Mouse (Mus musculus) urinary bladder, postnatal 25 days (tissue): ENCODE data around the gene Lrrc15.
A peak's percentile ranks its signal among the peaks of the same experiment; 100 is the strongest.

Experiments used
- DNase-seq: peaks from one replicate; pipeline ENCODE4 v3.0.0; 2022; ENCODE audit warnings: low spot score

Gene Lrrc15

DNA sequence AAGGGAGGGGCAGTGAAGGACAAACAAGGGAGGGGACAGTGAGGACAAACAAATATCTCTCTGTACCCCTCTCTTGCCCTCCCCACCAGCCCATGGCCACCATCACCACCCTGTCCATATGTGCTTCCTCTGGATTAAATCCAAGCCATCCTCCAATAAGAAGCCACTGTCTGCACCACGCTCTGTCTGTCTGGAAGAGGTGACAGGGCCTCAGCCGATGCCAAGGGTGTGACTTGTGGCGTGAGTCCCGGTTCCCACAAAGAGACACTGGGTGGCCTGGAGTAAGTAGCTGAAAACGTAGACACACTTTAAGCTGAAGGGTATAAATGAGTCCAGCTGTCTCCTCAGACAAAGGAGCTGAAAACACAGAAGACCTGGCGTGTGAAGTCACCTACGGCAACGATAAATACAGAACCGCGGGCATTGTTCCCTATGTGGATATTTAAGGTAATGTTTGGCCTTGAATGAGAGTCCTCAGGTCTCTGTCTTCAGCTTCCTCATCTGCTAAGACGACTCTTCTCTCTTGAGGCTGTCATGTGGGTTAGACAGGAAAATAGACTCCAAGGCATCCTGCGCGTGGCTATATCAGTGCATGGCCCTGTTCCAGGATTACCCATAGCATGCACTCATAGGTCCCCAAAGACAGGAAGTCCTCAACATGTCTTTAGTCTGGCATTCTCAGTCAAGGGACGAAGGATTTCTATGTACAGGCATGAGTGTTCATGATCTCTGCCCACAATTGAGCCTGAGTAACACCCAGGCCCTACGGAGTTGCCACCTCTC is 7.3 kb downstream of the Lrrc15 start:
- DNase-seq, result no peak

DNA sequence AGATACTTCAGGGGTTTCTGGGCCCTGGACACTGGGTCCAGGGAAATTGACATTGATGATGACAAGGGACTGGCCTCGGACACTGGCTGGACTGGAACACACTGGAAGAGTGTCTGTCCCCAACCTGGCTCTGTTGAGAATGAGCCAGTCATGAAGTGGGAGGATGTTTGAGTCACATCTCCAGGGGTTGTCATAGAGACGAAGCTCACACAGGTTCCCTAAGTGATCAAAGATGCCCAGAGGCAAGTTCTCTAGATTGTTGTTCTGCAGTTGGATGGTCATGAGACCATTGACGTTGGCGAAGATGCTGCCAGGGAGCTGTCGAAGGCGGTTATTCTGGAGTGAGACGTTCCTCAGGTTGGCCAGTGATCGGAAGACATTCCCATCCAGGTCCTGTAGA is 10.0 kb downstream of the Lrrc15 start:
- no peak for DNase-seq

DNA sequence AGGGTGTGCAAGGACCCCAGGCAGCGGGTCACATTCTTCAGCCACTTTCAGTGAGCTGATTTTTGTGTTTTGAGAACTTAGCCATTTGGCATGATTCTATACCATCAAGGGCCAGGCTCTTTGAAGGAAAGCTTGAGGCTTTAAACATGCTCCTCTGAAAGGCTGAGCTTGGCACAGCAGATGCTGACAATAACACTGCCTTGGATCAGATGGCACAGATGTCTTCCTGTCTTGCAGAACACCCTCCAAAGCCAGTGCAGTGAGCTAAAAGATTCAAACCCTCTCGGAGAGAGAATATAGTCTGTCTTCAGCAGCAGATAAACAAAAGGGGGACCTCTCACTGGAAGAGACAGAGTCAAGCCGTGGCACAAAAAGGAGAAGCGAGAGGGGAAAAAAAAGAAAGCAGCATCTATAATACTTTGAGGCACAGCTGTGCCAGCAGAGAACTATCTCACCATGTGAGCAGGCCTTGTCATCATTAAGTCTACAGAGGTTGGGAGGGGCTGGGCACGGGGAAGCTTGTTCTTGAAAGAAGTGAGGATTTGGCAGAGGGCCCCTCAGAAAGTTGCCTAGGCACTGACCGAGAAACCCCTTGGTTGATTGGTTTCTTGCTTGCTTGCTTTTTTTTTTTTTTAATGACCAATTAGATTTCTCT is 11.0 kb downstream of the Lrrc15 start:
- DNase-seq, result no peak

DNA sequence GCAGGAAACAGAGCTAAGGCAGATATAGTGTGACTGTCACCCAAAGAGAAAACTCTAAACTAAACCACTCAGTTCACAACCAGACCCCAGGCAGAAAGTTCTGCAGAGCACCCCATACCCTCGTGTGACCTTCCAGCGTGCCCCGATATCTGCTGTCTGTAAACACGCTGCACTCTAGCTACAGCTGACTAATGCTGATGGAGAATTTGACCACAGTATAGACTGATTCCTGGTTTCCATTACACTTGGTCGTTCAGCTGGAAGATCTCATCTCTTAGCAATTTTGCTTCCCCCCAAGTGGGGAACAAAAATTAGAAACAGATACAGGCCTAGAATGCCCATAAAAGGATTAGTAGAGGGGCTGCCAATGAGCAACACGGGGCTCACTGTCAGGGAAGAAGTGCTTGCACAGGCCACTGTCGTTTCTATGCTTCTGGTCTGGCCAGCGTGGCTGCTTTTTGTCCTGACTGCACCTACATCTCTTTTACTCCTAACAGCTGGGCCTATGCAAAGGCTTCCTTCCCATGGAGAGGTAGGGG is 11.8 kb downstream of the Lrrc15 start:
- no peak for DNase-seq

GRCm38 (mm10) chr16:30267359-30267758 is 15.7 kb downstream of the Lrrc15 start, which contains the start of gene Cpn2:
TSS of gene Cpn2 (minus strand) at chr16:30267499.
- no peak for DNase-seq

- no peak for DNase-seq
These were observed 16.5 kb downstream of the Lrrc15 start for GRCm38 (mm10) chr16:30266561-30266960.

DNA sequence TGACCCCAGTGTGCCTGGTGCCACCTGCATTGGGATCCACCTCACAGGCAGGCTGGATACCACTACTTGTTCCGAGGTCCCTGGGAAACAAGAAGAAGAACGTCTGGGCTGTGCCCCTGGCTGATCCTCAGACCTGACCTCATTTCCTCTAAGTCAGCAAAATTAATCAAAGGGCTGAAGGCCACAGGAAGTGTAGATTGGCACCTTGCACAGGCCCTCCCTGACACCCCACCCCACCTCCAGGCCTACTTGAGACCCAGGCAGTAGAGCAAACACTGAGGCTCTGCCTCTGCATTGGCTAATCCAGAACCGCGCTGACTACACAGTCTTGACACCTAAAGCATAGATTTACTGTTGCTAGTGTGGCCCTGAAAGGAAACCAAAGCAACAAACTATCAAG is 17.4 kb downstream of the Lrrc15 start:
- no peak for DNase-seq

DNA sequence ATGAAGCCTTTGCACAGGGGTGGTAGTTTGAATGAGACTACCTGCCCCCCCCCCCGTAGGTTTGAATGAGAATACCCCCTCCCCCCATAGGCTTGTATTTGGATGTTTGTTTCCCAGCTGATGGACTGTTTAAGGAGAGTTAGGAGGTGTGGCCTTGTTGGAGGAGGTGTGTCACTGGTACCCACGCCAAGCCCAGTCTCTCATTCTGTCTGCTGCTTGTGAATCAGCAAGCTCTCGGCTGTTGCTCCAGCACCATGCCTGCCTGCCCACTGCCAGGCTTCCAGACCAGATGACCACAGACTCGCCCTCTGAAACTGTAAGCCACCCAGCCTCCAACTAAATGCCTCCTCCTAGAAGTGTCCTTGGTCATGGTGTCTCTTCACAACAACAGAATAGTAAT is 19.9 kb downstream of the Lrrc15 start:
- no peak for DNase-seq

- DNase-seq, result peak; percentile 72
These were observed 20.4 kb downstream of the Lrrc15 start for GRCm38 (mm10) chr16:30262664-30263063.

GRCm38 (mm10) chr16:30262157-30262556 is 20.9 kb downstream of the Lrrc15 start:
- DNase-seq, result no peak

DNA sequence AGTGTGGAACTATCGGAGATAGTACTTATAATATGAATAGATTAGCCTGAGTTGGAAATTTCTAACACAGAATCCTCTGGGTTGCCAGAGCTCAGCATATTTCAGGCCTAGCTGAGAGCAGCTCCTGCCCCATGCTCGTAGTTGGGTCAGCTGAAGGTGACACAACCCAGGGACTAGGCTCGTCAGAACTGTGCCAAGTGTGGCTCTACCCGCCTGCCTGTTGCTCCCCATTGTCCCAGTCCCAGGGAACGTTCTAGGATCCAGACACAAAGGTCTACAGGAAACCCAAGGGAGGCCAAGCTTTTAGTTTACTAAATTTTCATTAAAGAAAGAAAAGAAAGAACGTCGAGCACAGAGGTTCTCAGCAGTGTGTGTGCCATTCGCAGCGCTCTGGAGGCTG is 21.7 kb downstream of the Lrrc15 start:
- no peak for DNase-seq

- DNase-seq, result no peak
These were observed 22.9 kb downstream of the Lrrc15 start for GRCm38 (mm10) chr16:30260012-30260635.

DNA sequence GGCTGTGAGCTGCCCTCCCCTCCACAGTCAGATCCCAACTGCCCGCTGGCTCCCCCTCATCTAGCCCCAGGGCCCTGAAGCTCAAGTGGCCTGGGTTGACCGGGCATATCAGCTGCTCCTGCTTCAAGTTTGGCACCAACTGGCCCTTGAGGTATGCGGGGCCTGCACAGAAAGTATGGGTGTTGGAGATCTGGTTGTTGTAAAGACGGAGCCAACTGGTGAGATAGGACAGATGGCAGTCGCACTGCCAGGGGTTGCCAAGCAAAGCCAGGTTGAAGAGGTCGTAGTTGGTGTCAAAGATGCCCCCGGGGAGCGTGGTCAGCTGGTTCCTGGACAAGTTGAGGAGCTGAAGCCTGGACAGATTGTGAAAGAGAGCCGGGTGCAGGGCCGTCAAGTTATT is 23.6 kb downstream of the Lrrc15 start:
- DNase-seq, result no peak

DNA sequence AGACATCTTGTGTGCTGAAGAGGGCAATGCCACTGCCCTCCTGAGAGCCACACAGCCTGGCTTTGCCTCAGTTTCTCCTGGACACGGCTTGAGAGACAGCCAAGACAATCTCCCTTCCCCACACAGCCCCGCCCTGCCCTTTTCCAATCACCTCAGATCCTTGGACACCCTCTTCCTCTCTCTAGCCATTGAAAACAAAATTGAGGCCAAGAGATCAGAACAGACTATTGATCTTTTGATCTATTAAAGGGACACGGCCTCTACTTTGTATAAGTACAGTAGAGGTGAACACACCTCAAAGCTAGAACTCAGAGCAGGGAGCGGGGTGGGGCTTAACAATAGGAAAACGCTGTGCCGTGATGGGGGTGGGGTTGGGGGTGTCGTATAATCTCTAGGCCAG is 24.6 kb downstream of the Lrrc15 start:
- DNase-seq, result no peak

GRCm38 (mm10) chr16:30257718-30258117 is 25.3 kb downstream of the Lrrc15 start:
- no peak for DNase-seq

DNA sequence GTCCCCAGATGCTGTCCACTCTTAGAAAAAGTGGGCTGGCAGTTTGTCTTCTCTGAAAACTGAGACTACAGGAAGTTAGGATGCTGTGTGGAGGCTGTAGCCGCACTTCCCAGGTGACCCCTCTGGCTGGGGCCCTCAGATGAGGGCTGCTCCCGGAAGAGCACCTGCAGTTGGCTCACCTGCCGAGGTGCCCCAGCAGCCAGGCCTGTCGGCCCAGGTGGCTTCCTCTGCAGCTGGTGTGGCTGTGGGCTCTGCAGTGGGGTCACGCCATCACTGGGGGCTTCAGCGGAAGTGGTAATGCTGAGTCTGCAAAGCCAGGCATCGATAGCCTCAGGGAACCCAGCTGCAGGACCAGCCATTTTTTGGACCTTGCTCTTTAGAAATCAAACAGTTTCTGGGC is 28.0 kb downstream of the Lrrc15 start:
- no peak for DNase-seq

- no peak for DNase-seq
These were observed 29.2 kb downstream of the Lrrc15 start for GRCm38 (mm10) chr16:30253900-30254299.

DNA sequence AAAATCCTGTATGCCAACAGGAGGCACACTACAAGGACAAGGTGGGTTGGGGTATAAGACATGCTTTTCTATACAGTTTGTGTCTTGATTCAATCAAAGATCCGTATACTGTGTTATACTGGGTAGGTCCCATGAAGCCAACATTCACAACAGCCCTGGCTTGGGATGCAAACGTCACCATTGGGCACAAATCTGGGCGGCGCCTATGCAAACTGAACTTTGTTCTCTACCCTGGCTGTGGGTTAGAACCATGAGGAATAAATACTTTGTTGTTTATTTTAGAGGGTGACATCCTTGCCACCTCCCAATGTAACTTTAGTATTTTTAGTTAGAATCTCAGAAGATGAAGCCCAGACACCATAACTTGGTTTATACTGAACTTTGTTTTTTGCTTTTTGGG is 29.7 kb downstream of the Lrrc15 start:
- no peak for DNase-seq

- peak; percentile 83 for DNase-seq
These were observed 31.0 kb downstream of the Lrrc15 start for GRCm38 (mm10) chr16:30252003-30252418.

DNA sequence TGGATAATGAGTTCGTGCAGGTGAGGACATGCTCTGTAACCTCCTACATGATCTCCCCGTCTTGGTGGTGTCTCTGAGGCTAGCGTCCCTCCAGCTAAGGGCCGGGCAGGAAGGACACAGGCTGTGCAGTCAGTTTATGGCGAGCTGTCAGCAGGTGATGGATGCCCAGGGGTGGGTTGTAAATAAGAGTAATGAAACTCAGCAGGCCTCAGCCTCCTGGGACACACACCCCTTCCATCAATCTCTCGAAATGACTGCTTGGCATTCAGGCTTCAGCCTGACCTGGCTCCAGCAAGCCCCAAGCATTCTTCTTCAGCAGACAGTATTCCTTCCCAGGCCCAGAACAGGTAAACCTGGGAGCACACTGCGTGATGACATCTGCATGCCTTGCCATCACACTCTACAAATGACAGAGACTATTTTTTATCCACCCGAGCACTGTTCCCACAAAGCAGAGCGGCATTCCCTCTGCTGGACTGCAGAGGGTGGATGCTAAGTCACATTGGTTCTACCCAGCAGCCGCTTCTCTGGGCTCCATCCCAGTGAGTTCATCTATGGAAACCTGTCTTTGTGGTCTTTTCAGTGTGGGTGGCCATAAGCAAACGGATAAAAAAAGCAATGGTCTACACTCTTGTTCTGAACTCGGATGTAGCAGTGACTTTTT is 38.9 kb downstream of the Lrrc15 start:
- DNase-seq, result no peak

DNA sequence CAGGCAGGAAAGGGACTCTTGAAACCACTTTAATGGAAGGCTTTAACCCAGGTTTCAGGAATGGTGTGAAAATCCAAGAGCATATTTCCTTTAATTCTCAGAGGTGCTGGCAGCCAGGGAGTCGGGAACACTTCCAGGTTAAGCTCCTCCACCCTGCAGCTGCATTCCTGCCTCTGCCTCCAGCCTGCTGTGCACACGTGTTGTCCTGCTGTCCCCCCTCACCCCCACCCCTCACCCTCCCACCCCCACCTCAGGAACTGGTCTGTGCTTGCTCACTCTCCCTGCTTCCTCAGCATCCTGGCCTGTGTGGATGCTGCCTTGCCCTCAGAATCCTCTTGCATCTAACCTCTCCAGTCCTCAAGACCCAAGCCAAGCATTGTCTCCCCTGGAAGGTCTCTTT is 41.4 kb downstream of the Lrrc15 start:
- DNase-seq, result no peak

DNA sequence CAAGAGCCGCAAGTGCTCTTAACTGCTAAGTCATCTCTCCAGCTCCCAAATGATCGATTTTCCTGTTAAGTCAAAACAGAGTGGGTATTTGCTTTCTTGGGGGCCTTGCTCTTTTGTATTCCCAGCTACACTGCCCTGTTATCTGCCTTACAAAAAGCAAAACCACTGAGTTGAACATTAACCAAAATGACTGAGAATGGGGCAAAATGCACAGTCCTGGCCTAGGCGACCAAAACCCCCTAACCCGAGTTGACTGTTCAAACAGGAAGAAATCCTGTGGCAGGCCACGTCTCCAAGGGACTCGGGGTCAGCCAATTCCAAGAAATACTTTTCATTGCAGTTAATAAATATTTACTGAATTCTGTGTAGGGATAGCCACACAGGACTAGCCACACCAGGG is 44.3 kb downstream of the Lrrc15 start:
- no peak for DNase-seq
